Comparison of ENCODE assay signal across 8 mouse cellular contexts in genomic region chr15:84298804-84299370, GRCm38 (mm10). TPM values are rescaled to one million over a fixed set of nuclear protein-coding genes. Genes with fewer than 3 reads are reported as not detected.
DNase-seq lines count a peak whose midpoint lies in the region; ATAC-seq lines count a peak whose summit lies in the region.

No protein-coding gene starts in this region.

- H3K27ac ChIP-seq in hindbrain, embryonic 14.5 days, result peak overlapping the region; percentile 58
- peak overlapping the region; percentile 95 for H3K27ac ChIP-seq in midbrain, embryonic 11.5 days (ENCODE audit: low read depth, low read length)

- 10% methylated on average over 13 of the region's 13 CpGs for WGBS in hindbrain, embryonic 14.5 days
- WGBS in midbrain, embryonic 11.5 days, result 20% methylated on average over 13 of the region's 13 CpGs

- no peak for ATAC-seq in hindbrain, embryonic 14.5 days (ENCODE audit: low FRiP score)
- ATAC-seq in midbrain, embryonic 11.5 days (ENCODE audit: low FRiP score), result 0 out of 2 replicates have a peak, but pooled peaks have one; percentile 4
- no peak for ATAC-seq in erythroid progenitor cell, adult 5-6 weeks (replicated peaks; ENCODE audit: low FRiP score, poor library complexity, severe bottlenecking)

- no peak overlapping the region; the same call in 1 of the 2 replicates for H3K4me2 ChIP-seq in hindbrain, embryonic 14.5 days (replicated peaks)
- peak overlapping the region; percentile 40 for H3K4me2 ChIP-seq in midbrain, embryonic 11.5 days

- no peak overlapping the region for H3K9ac ChIP-seq in hindbrain, embryonic 14.5 days
- H3K9ac ChIP-seq in midbrain, embryonic 11.5 days (ENCODE audit: low read length), result peak overlapping the region; percentile 54; the same call in 1 of the 2 replicates

- H3K4me1 ChIP-seq in hindbrain, embryonic 14.5 days (replicated peaks; ENCODE audit: control insufficient read depth, insufficient read depth, low read length), result peaks cover 57% of the 10 kb centered on the region
- peaks cover 55% of the 10 kb centered on the region for H3K4me1 ChIP-seq in midbrain, embryonic 11.5 days (ENCODE audit: control insufficient read depth, insufficient read depth, low read length)

- no peak overlapping the region for H3K4me3 ChIP-seq in hindbrain, embryonic 14.5 days (replicated peaks; ENCODE audit: low read length)
- H3K4me3 ChIP-seq in midbrain, embryonic 11.5 days (ENCODE audit: low read depth, low read length), result no peak overlapping the region

- no peaks in the 10 kb centered on the region for H3K36me3 ChIP-seq in hindbrain, embryonic 14.5 days (replicated peaks; ENCODE audit: control insufficient read depth, insufficient read depth)
- H3K36me3 ChIP-seq in midbrain, embryonic 11.5 days (ENCODE audit: control insufficient read depth, insufficient read depth, low read length), result no peaks in the 10 kb centered on the region

- peak; percentile 65 for DNase-seq in kidney, postnatal 10 days
- no peak for DNase-seq in kidney, adult 9 months
- DNase-seq in embryo, embryonic 10.5 days (ENCODE audit: low spot score), result peak; percentile 80
- DNase-seq in hindbrain, embryonic 14.5 days (ENCODE audit: low spot score), result peak; percentile 75
- peak; percentile 90 for DNase-seq in midbrain, embryonic 11.5 days (ENCODE audit: low spot score, missing footprints)
- no peak for DNase-seq in cerebellum, adult 8-10 months
- DNase-seq in ovary, postnatal 10 days (ENCODE audit: low spot score), result no peak

- H3K27me3 ChIP-seq in hindbrain, embryonic 14.5 days (ENCODE audit: control insufficient read depth, insufficient read depth, low read length), result no peaks in the 10 kb centered on the region
- H3K27me3 ChIP-seq in midbrain, embryonic 11.5 days (ENCODE audit: control insufficient read depth, insufficient read depth, low read length), result peaks cover 3% of the 10 kb centered on the region; the same call in 1 of the 2 replicates

- H3K9me3 ChIP-seq in hindbrain, embryonic 14.5 days (ENCODE audit: control insufficient read depth, low read length), result no peaks in the 10 kb centered on the region
- no peaks in the 10 kb centered on the region for H3K9me3 ChIP-seq in midbrain, embryonic 11.5 days (ENCODE audit: control insufficient read depth, low read length)

RNA-seq across cellular contexts. Expression of gene Parvg, which starts 24.9 kb away (rescaled TPM):
- 0.44 and 0.55 TPM in 2 replicates for polyA plus RNA-seq in hindbrain, embryonic 14.5 days (2014; fragmentation: Nextera tagmentation; extraction: Ambion mirVana)
- polyA plus RNA-seq in midbrain, embryonic 11.5 days (2014; fragmentation: Nextera tagmentation; extraction: Ambion mirVana), result 0.63 and 1.2 TPM in 2 replicates
- total RNA-seq in erythroid progenitor cell, adult 5-6 weeks (2015; ENCODE audit: low replicate concordance), result 27.4 and 29.3 TPM in 2 replicates
- total RNA-seq in erythroid progenitor cell, adult 5-6 weeks (2017; ENCODE audit: low replicate concordance), result 22.2 and 31.4 TPM in 2 replicates

Comparison
In these comparisons a context has a peak if more than half of its experiments do, and no peak if none do; other contexts are left out.
1. DNase-seq: peak in kidney, postnatal 10 days (single experiment), embryo, embryonic 10.5 days (single experiment), hindbrain, embryonic 14.5 days (single experiment) and midbrain, embryonic 11.5 days (single experiment); none in kidney, adult 9 months (single experiment), cerebellum, adult 8-10 months (single experiment) and ovary, postnatal 10 days (single experiment).